Mouse (Mus musculus) heart, embryonic 16.5 days (tissue): Measurements from ENCODE around the gene Lrrn1. TPM values are rescaled to one million over a fixed set of nuclear protein-coding genes. Genes with fewer than 3 reads are reported as not detected.

Source experiments
- ATAC-seq: fragments of 200-750 bp; cut with Nextera tagmentation; replicated peaks from 2 replicates; pipeline ENCODE4 v1.8.0; 2017; ENCODE audit warnings: moderate number of reproducible peaks; ENCODE audit not compliant: insufficient read depth, low FRiP score; ENCODE audit errors: extremely low read depth
- H3K27ac ChIP-seq: fragments of 300-500 bp; sonication (generic); 2 replicates; pipeline ENCODE4 v1.5.1; 2014; ENCODE audit warnings: mild to moderate bottlenecking, low read length, control low read depth, moderate library complexity
- H3K27me3 ChIP-seq: fragments of 300-500 bp; sonication (generic); 2 replicates; pipeline ENCODE4 v1.6.1; 2014; ENCODE audit warnings: low read length, mixed read lengths; ENCODE audit not compliant: control insufficient read depth, insufficient read depth
- H3K36me3 ChIP-seq: fragments of 300-500 bp; sonication (generic); 2 replicates; pipeline ENCODE4 v1.6.1; 2014; ENCODE audit not compliant: control insufficient read depth, insufficient read depth
- H3K4me1 ChIP-seq: fragments of 300-500 bp; sonication (generic); 2 replicates; pipeline ENCODE4 v1.6.1; 2014; ENCODE audit warnings: low read length, mixed read lengths; ENCODE audit not compliant: control insufficient read depth, insufficient read depth
- H3K4me2 ChIP-seq: fragments of 300-500 bp; sonication (generic); 2 replicates; pipeline ENCODE4 v1.6.1; 2014; ENCODE audit warnings: low read depth, mild to moderate bottlenecking, control low read depth, low read length
- H3K4me3 ChIP-seq: fragments of 300-500 bp; sonication (generic); 2 replicates; pipeline ENCODE4 v1.5.1; 2014; ENCODE audit warnings: mild to moderate bottlenecking, control low read depth, low read length
- H3K9ac ChIP-seq: fragments of 300-500 bp; sonication (generic); 2 replicates; pipeline ENCODE4 v1.6.1; 2014; ENCODE audit warnings: low read length, control low read depth
- H3K9me3 ChIP-seq: fragments of 300-500 bp; sonication (generic); replicated peaks from 2 replicates; pipeline ENCODE4 v1.6.1; 2016; ENCODE audit warnings: low read length; ENCODE audit not compliant: control insufficient read depth
- WGBS: fragments of 180-500 bp; shearing (Covaris S2); extraction: QIAGEN DNeasy Blood & Tissue Kit; methylation state at CpG from one replicate; pipeline ENCODE4 v1.1.7; 2014; 5-methylcytosine and 5-hydroxymethylcytosine counted together
- polyA plus RNA-seq: library from polyadenylated mRNA; unstranded; fragments of >200 nt; fragmentation: Nextera tagmentation; extraction: Ambion mirVana; gene quantifications from 2 replicates; pipeline ENCODE4 v1.2.1, GENCODE M21; 2015

The Lrrn1 gene
- polyA plus RNA-seq, 1 experiment from 2014 or later = 1.3 TPM

- H3K9me3 ChIP-seq = no peaks in the 10 kb centered on the region
- no peaks in the 10 kb centered on the region for H3K36me3 ChIP-seq
- WGBS = 62% methylated on average over 12 of the region's 12 CpGs
- H3K27ac ChIP-seq = no peak overlapping the region
- no peaks in the 10 kb centered on the region for H3K4me1 ChIP-seq
- no peaks in the 10 kb centered on the region for H3K27me3 ChIP-seq
- no peak overlapping the region for H3K4me2 ChIP-seq
- no peak for ATAC-seq
- H3K9ac ChIP-seq = no peak overlapping the region
- no peak overlapping the region for H3K4me3 ChIP-seq
Measured at GRCm38 (mm10) chr6:107566944-107567634, 37.5 kb downstream of the Lrrn1 start.

- 80% methylated on average over 3 of the region's 3 CpGs for WGBS
- Histone ChIP-seq H3K9me3 (no peaks in the 10 kb centered on the region), H3K36me3 (no peaks in the 10 kb centered on the region), H3K4me2 (no peak overlapping the region), H3K27me3 (no peaks in the 10 kb centered on the region), H3K9ac (no peak overlapping the region), H3K4me1 (no peaks in the 10 kb centered on the region), H3K4me3 (no peak overlapping the region), H3K27ac (no peak overlapping the region)
- no peak for ATAC-seq
Measured at GRCm38 (mm10) chr6:107574561-107574960, 45.0 kb downstream of the Lrrn1 start.

DNA sequence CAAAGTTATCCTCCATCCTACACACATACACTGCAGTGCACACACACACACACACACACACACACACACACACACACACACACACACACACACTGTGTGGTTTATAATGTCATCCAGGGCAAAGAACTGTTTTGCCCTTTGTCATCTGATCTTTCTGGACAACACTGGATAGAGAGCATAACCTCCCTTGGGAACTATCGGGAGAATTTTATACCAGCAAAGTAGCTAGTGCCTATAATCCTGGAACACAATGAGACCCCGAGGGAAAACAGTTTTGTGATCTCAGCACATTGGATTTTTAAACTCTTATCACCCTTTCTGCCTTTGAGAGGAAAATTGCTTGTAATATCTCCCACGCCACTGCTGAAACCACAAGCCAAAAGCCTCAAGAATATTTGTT, 45.8 kb downstream of the Lrrn1 start:
- Histone ChIP-seq H3K27me3 (no peaks in the 10 kb centered on the region), H3K4me1 (no peaks in the 10 kb centered on the region), H3K9ac (no peak overlapping the region), H3K27ac (no peak overlapping the region), H3K36me3 (no peaks in the 10 kb centered on the region), H3K4me2 (no peak overlapping the region), H3K4me3 (no peak overlapping the region), H3K9me3 (no peaks in the 10 kb centered on the region)
- 50% methylated on average over 3 of the region's 3 CpGs for WGBS
- no peak for ATAC-seq

DNA sequence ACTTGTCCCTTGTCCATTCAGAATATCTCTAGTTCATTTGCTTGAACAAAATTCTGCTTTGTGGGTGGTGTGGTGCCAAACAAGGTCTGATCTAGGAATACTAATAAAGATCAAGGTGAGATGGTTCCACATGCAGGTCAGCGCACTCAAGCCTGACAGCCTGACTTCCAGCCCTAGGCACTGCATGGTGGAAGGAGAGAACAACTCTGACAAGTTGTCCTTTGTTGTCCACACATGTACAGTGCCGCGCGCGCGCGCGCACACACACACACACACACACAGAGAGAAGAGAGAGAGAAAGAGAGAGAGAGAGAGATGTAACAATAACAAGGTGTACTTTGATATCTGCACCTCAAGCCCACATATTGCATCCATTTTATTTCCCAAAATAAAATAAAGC, 47.7 kb downstream of the Lrrn1 start:
- no peak overlapping the region for H3K9ac ChIP-seq
- no peak for ATAC-seq
- H3K4me3 ChIP-seq = no peak overlapping the region
- no peaks in the 10 kb centered on the region for H3K27me3 ChIP-seq
- 92% methylated on average over 8 of the region's 8 CpGs for WGBS
- H3K9me3 ChIP-seq = no peaks in the 10 kb centered on the region
- no peaks in the 10 kb centered on the region for H3K36me3 ChIP-seq
- H3K4me1 ChIP-seq = no peaks in the 10 kb centered on the region
- H3K27ac ChIP-seq = no peak overlapping the region
- H3K4me2 ChIP-seq = no peak overlapping the region

DNA sequence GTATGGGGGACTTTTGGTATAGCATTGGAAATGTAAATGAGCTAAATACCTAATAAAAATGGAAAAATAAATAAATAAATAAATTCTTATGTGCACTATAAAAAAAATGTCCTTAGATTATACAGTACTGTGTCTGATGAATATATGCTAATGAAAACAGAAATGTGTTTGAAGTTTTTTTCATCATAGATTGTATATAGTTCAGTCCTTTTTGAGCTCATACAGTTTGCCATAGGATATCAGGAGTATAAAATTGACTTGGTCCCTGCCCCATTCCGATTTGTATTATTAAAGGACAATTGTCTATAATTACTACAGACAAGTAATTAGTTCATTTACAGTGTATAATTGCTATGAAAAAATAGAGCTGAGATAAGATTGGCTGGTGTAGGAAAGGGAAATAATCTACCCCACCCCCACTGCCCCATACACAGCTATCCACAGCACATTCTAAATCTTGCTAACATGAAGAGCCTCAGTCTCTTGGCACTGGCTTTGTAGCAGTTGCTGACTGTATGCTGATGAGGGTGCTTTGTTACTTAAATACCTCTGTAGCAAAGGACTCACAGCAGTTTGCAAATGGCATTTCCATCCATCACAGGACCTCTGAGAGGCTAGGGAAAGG, 54.3 kb downstream of the Lrrn1 start:
- no peaks in the 10 kb centered on the region for H3K9me3 ChIP-seq
- H3K4me1 ChIP-seq = no peaks in the 10 kb centered on the region
- no peaks in the 10 kb centered on the region for H3K36me3 ChIP-seq
- no peak for ATAC-seq
- no peak overlapping the region for H3K9ac ChIP-seq
- no peak overlapping the region for H3K4me2 ChIP-seq
- 89% methylated on average over 1 of the region's 1 CpGs for WGBS
- H3K27me3 ChIP-seq = no peaks in the 10 kb centered on the region
- H3K4me3 ChIP-seq = no peak overlapping the region
- H3K27ac ChIP-seq = no peak overlapping the region

DNA sequence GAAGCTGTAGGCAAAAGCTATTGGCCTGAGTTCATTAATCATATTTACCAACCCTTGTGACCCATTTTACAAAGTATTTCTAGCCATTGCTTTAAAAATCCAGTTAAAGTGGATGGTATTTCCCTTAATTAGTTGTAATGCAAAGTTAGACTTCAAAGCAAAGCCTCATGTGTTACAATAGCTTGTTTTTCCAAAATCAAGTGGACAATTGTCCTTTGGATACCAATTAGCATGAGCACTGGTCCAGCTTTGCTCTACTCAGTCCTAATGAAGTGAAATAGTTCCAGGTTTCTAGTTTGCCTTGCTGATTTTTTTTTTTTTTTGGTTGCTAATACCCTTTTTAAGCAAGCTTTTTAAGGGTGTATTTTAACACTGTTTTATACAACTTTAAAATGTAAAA, 75.6 kb downstream of the Lrrn1 start:
- H3K27me3 ChIP-seq = no peaks in the 10 kb centered on the region
- H3K36me3 ChIP-seq = no peaks in the 10 kb centered on the region
- H3K9ac ChIP-seq = no peak overlapping the region
- H3K9me3 ChIP-seq = no peaks in the 10 kb centered on the region
- no peaks in the 10 kb centered on the region for H3K4me1 ChIP-seq
- H3K27ac ChIP-seq = no peak overlapping the region
- ATAC-seq = no peak
- no peak overlapping the region for H3K4me2 ChIP-seq
- H3K4me3 ChIP-seq = no peak overlapping the region

DNA sequence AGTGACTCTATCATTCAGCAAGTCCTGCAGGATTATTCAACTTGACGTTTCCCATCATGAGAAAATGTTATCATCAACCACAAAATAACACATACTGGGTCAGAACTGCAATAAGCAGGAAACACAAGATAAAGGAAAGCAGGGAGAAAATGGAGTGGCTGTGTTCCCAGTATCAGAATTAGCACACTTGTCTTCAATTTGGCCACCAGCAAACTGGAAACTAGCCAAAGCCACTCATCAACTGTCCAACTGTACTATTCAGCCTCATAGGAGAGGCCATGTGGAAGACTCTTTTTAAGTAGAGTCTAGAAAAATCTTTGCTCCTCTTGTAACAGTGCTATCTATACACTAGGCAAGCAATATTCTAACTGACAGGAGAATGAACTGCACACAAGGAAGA, 84.7 kb downstream of the Lrrn1 start:
- H3K4me3 ChIP-seq = no peak overlapping the region
- no peaks in the 10 kb centered on the region for H3K27me3 ChIP-seq
- no peak overlapping the region for H3K4me2 ChIP-seq
- no peak overlapping the region for H3K9ac ChIP-seq
- no peaks in the 10 kb centered on the region for H3K36me3 ChIP-seq
- no peaks in the 10 kb centered on the region for H3K9me3 ChIP-seq
- H3K4me1 ChIP-seq = no peaks in the 10 kb centered on the region
- no peak for ATAC-seq
- 33% methylated on average over 1 of the region's 1 CpGs for WGBS
- H3K27ac ChIP-seq = no peak overlapping the region
